Mouse (Mus musculus): ENCODE data around the gene Grk2.
"Not testable (repeated sequence)": the region's sequence is repeated elsewhere in the genome, so short reads cannot be mapped to it uniquely, and the experiment has no call there.

The Grk2 gene

GRCm38 (mm10) chr19:4270187-4270586, 35.8 kb downstream of the Grk2 start:
- DNase-seq (ENCODE audit: low read depth, low spot score): no peak

GRCm38 (mm10) chr19:4268566-4269361, 37.3 kb downstream of the Grk2 start, which contains the start of gene Ssh3:
Ssh3 (minus strand) TSS chr19:4269180.
- DNase-seq (ENCODE audit: low read depth, low spot score): peak; percentile 90

GRCm38 (mm10) chr19:4265956-4266355, 40.1 kb downstream of the Grk2 start:
- DNase-seq (ENCODE audit: low read depth, low spot score): no peak

GRCm38 (mm10) chr19:4264171-4264780, 41.7 kb downstream of the Grk2 start:
- no peak for DNase-seq (ENCODE audit: low read depth, low spot score)

GRCm38 (mm10) chr19:4263702-4264101, 42.3 kb downstream of the Grk2 start:
- DNase-seq (ENCODE audit: low read depth, low spot score): peak; percentile 54

GRCm38 (mm10) chr19:4262756-4263155, 43.3 kb downstream of the Grk2 start:
- DNase-seq (ENCODE audit: low read depth, low spot score): no peak

GRCm38 (mm10) chr19:4261038-4261698, 44.9 kb downstream of the Grk2 start:
- no peak for DNase-seq (ENCODE audit: low read depth, low spot score)

- DNase-seq (ENCODE audit: low read depth, low spot score): no peak
Measured at GRCm38 (mm10) chr19:4257897-4258252, 48.1 kb downstream of the Grk2 start.

GRCm38 (mm10) chr19:4257216-4257896, 48.7 kb downstream of the Grk2 start:
- DNase-seq (ENCODE audit: low read depth, low spot score): peak; percentile 98

GRCm38 (mm10) chr19:4255583-4256162, 50.3 kb downstream of the Grk2 start:
- DNase-seq (ENCODE audit: low read depth, low spot score): no peak

- no peak for DNase-seq (ENCODE audit: low read depth, low spot score)
Measured at GRCm38 (mm10) chr19:4254230-4254629, 51.8 kb downstream of the Grk2 start.

- DNase-seq (ENCODE audit: low read depth, low spot score): not testable (repeated sequence)
Measured at GRCm38 (mm10) chr19:4248683-4249082, 57.3 kb downstream of the Grk2 start.

- DNase-seq (ENCODE audit: low read depth, low spot score): no peak
Measured at GRCm38 (mm10) chr19:4247010-4247409, 59.0 kb downstream of the Grk2 start.

- DNase-seq (ENCODE audit: low read depth, low spot score): no peak
Measured at GRCm38 (mm10) chr19:4244775-4245174, 61.2 kb downstream of the Grk2 start.

- no peak for DNase-seq (ENCODE audit: low read depth, low spot score)
Measured at GRCm38 (mm10) chr19:4242416-4242815, 63.6 kb downstream of the Grk2 start.

- no peak for DNase-seq (ENCODE audit: low read depth, low spot score)
Measured at GRCm38 (mm10) chr19:4240247-4240668, 65.8 kb downstream of the Grk2 start.
